Comparison of ENCODE assay signal across 8 mouse cellular contexts in the genomic region with DNA sequence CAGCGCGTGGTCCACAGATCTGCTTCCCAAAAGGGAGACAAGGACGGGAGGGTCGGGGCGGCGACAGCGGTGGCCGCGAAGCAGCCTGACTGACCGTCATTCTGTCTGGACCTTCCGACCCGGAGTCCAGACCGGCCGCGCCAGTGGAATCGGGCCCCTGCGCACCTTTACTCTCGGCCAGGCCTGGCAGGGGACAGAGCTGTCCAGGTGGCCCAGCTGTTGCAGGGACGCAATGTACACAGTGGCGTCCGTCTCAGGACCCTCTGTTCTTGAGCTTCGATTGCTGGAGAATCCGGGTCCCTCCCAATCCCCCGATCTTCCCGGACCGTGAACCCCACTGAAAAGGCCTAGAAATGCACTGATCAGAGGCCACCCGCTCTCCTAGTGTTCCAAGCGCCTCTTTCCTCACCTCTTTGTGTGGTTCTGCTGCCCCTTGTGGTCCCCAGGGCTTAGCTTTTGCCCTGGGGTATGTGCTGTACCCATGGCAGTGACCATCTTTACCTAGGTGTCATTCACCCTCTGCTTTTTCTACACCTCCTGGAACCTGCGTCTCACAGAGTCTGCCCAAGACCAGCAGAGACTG. TPM values are rescaled to one million over a fixed set of nuclear protein-coding genes. Genes with fewer than 3 reads are reported as not detected.
DNase-seq lines count a peak whose midpoint lies in the region; ATAC-seq and TF ChIP-seq lines count a peak whose summit lies in the region.

No protein-coding gene starts in this region.

- H3K4me2 ChIP-seq in forebrain, embryonic 15.5 days (replicated peaks): peak overlapping the region; percentile 69
- H3K4me2 ChIP-seq in liver, embryonic 11.5 days: peak overlapping the region; percentile 93
- peak overlapping the region; percentile 81 for H3K4me2 ChIP-seq in stomach, embryonic 16.5 days (ENCODE audit: low read depth, low read length)

- peak overlapping the region; percentile 61 for H3K27ac ChIP-seq in gastrocnemius, adult 2 months
- H3K27ac ChIP-seq in ES-Bruce4 (ENCODE audit: insufficient read depth, low read length): no peak overlapping the region
- no peak overlapping the region for H3K27ac ChIP-seq in forebrain, embryonic 15.5 days (replicated peaks)
- H3K27ac ChIP-seq in liver, embryonic 11.5 days (ENCODE audit: low read depth, low read length): peak overlapping the region; percentile 30; the same call in 1 of the 2 replicates
- H3K27ac ChIP-seq in stomach, embryonic 16.5 days (ENCODE audit: low read length): no peak overlapping the region

- ATAC-seq in forebrain, embryonic 15.5 days (replicated peaks): peak; percentile 19; the same call in 1 of the 2 replicates
- ATAC-seq in liver, embryonic 11.5 days (replicated peaks; ENCODE audit: low FRiP score): peak; percentile 28; the same call in 1 of the 2 replicates
- no peak; the same call in 1 of the 2 replicates for ATAC-seq in stomach, embryonic 16.5 days (ENCODE audit: insufficient read depth, low FRiP score)

- 4% methylated on average over 29 of the region's 29 CpGs for WGBS in forebrain, embryonic 15.5 days
- WGBS in liver, embryonic 11.5 days: 6% methylated on average over 29 of the region's 29 CpGs
- WGBS in stomach, embryonic 16.5 days: 9% methylated on average over 28 of the region's 29 CpGs

- intact Hi-C loops in gastrocnemius, adult 2 months (cut with DNase I): no loop called here

- H3K9me3 ChIP-seq in ES-Bruce4 (replicated peaks; ENCODE audit: control insufficient read depth, insufficient read depth, low read length, poor library complexity, severe bottlenecking): no peaks in the 10 kb centered on the region
- H3K9me3 ChIP-seq in forebrain, embryonic 15.5 days: no peaks in the 10 kb centered on the region
- no peaks in the 10 kb centered on the region for H3K9me3 ChIP-seq in liver, embryonic 11.5 days (ENCODE audit: control insufficient read depth, low read length)
- H3K9me3 ChIP-seq in stomach, embryonic 16.5 days (replicated peaks; ENCODE audit: control insufficient read depth, low read length): no peaks in the 10 kb centered on the region

- H3K4me1 ChIP-seq in ES-Bruce4 (ENCODE audit: control insufficient read depth, insufficient read depth, low read length): no peaks in the 10 kb centered on the region
- peaks cover 12% of the 10 kb centered on the region for H3K4me1 ChIP-seq in forebrain, embryonic 15.5 days
- H3K4me1 ChIP-seq in liver, embryonic 11.5 days (replicated peaks; ENCODE audit: control insufficient read depth, insufficient read depth, low read length): peaks cover 3% of the 10 kb centered on the region; the same call in 1 of the 2 replicates
- 0 out of 2 replicates have a peak, but pooled peaks cover 3% of the 10 kb centered on the region for H3K4me1 ChIP-seq in stomach, embryonic 16.5 days (ENCODE audit: control insufficient read depth, insufficient read depth, low read length)

- H3K4me3 ChIP-seq in gastrocnemius, adult 2 months: peak overlapping the region; percentile 71
- H3K4me3 ChIP-seq in ES-Bruce4 (ENCODE audit: low read depth, low read length): peak overlapping the region; percentile 66
- H3K4me3 ChIP-seq in forebrain, embryonic 15.5 days: peak overlapping the region; percentile 43
- H3K4me3 ChIP-seq in liver, embryonic 11.5 days (ENCODE audit: low read depth, low read length): peak overlapping the region; percentile 61
- peak overlapping the region; percentile 57 for H3K4me3 ChIP-seq in stomach, embryonic 16.5 days (replicated peaks; ENCODE audit: low read length)

- no peaks in the 10 kb centered on the region for H3K36me3 ChIP-seq in ES-Bruce4 (ENCODE audit: control insufficient read depth, insufficient read depth, low read length, poor library complexity, severe bottlenecking)
- no peaks in the 10 kb centered on the region for H3K36me3 ChIP-seq in forebrain, embryonic 15.5 days
- no peaks in the 10 kb centered on the region for H3K36me3 ChIP-seq in liver, embryonic 11.5 days (ENCODE audit: control insufficient read depth, insufficient read depth, low read length)
- H3K36me3 ChIP-seq in stomach, embryonic 16.5 days (ENCODE audit: control insufficient read depth, insufficient read depth, low read length): no peaks in the 10 kb centered on the region

- no peak for TF ChIP-seq POLR2A in ES-Bruce4 (IDR thresholded peaks at IDR 0.05; ENCODE audit: insufficient read depth, low read length)

- TF ChIP-seq EP300 in ES-Bruce4 (IDR thresholded peaks at IDR 0.05; ENCODE audit: insufficient read depth, low read depth, low read length): no peak

- peak; percentile 25; the same call in 1 of the 2 replicates for TF ChIP-seq CTCF in gastrocnemius, adult 2 months (IDR thresholded peaks at IDR 0.05)
- TF ChIP-seq CTCF in ES-Bruce4 (IDR thresholded peaks at IDR 0.05; ENCODE audit: low read depth, low read length): peak; percentile 0

- H3K27me3 ChIP-seq in ES-Bruce4 (ENCODE audit: control insufficient read depth, insufficient read depth, low read length, poor library complexity, severe bottlenecking): no peaks in the 10 kb centered on the region; the same call in 1 of the 2 replicates
- H3K27me3 ChIP-seq in forebrain, embryonic 15.5 days: peaks cover 40% of the 10 kb centered on the region
- peaks cover 28% of the 10 kb centered on the region for H3K27me3 ChIP-seq in liver, embryonic 11.5 days (replicated peaks; ENCODE audit: control insufficient read depth, insufficient read depth, low read length)
- H3K27me3 ChIP-seq in stomach, embryonic 16.5 days (ENCODE audit: control insufficient read depth, insufficient read depth, low read length): peaks cover 12% of the 10 kb centered on the region

- no peak for DNase-seq in gastrocnemius, adult 2 months
- no peak for DNase-seq in gastrocnemius, postnatal 10 days
- DNase-seq in liver, embryonic 11.5 days (ENCODE audit: low spot score): no peak
- DNase-seq in T-cell, adult 2 months (ENCODE audit: low spot score): no peak
- no peak for DNase-seq in cerebellum, adult 8-10 months

- peak overlapping the region; percentile 41 for H3K9ac ChIP-seq in ES-Bruce4 (ENCODE audit: low read depth, poor library complexity, severe bottlenecking)
- peak overlapping the region; percentile 39 for H3K9ac ChIP-seq in forebrain, embryonic 15.5 days (replicated peaks)
- peak overlapping the region; percentile 63 for H3K9ac ChIP-seq in liver, embryonic 11.5 days (ENCODE audit: low read depth, low read length)
- H3K9ac ChIP-seq in stomach, embryonic 16.5 days (ENCODE audit: low read length): peak overlapping the region; percentile 69

RNA-seq across cellular contexts. Expression of a gene that starts 0.5 kb away (rescaled TPM):
- under 1 TPM; 0.36 to 0.54 TPM for total RNA-seq in gastrocnemius, adult 2 months (2021)
- under 1 TPM; 0.45 to 0.54 TPM for total RNA-seq in gastrocnemius, postnatal 10 days (2021)
- 0.39 and 0.52 TPM in 2 replicates for polyA plus RNA-seq in ES-Bruce4 (2011; ENCODE audit: insufficient read depth, insufficient read length, low read depth, missing spikeins)
- 1.6 and 2.3 TPM in 2 replicates for polyA plus RNA-seq in forebrain, embryonic 15.5 days (2015; fragmentation: Nextera tagmentation; extraction: Ambion mirVana)
- 2.6 and 2.7 TPM in 2 replicates for polyA plus RNA-seq in liver, embryonic 11.5 days (2014; fragmentation: Nextera tagmentation; extraction: Ambion mirVana)
- polyA plus RNA-seq in stomach, embryonic 16.5 days (2015; fragmentation: Nextera tagmentation; extraction: Ambion mirVana): 1.8 TPM in 2 replicates

RNA-seq across cellular contexts. Expression of a gene that starts 0.6 kb away (rescaled TPM):
- not detected for total RNA-seq in gastrocnemius, adult 2 months (2021)
- total RNA-seq in gastrocnemius, postnatal 10 days (2021): not detected
- not detected in 2 replicates for polyA plus RNA-seq in ES-Bruce4 (2011; ENCODE audit: insufficient read depth, insufficient read length, low read depth, missing spikeins)
- 0.08 TPM in 1 of 2 replicates, not detected in the other for polyA plus RNA-seq in forebrain, embryonic 15.5 days (2015; fragmentation: Nextera tagmentation; extraction: Ambion mirVana)
- polyA plus RNA-seq in liver, embryonic 11.5 days (2014; fragmentation: Nextera tagmentation; extraction: Ambion mirVana): 0.10 TPM in 1 of 2 replicates, not detected in the other
- 0.10 TPM in 2 replicates for polyA plus RNA-seq in stomach, embryonic 16.5 days (2015; fragmentation: Nextera tagmentation; extraction: Ambion mirVana)

RNA-seq across cellular contexts. Expression of a gene that starts 12.8 kb away (rescaled TPM):
- total RNA-seq in gastrocnemius, adult 2 months (2021): not detected
- not detected for total RNA-seq in gastrocnemius, postnatal 10 days (2021)
- polyA plus RNA-seq in ES-Bruce4 (2011; ENCODE audit: insufficient read depth, insufficient read length, low read depth, missing spikeins): not detected in 2 replicates
- not detected in 2 replicates for polyA plus RNA-seq in forebrain, embryonic 15.5 days (2015; fragmentation: Nextera tagmentation; extraction: Ambion mirVana)
- not detected in 2 replicates for polyA plus RNA-seq in liver, embryonic 11.5 days (2014; fragmentation: Nextera tagmentation; extraction: Ambion mirVana)
- polyA plus RNA-seq in stomach, embryonic 16.5 days (2015; fragmentation: Nextera tagmentation; extraction: Ambion mirVana): not detected in 2 replicates

RNA-seq across cellular contexts. Expression of a gene that starts 22.5 kb away (rescaled TPM):
- total RNA-seq in gastrocnemius, adult 2 months (2021): not detected
- total RNA-seq in gastrocnemius, postnatal 10 days (2021): not detected
- not detected in 2 replicates for polyA plus RNA-seq in ES-Bruce4 (2011; ENCODE audit: insufficient read depth, insufficient read length, low read depth, missing spikeins)
- polyA plus RNA-seq in forebrain, embryonic 15.5 days (2015; fragmentation: Nextera tagmentation; extraction: Ambion mirVana): 0.50 TPM in 1 of 2 replicates, not detected in the other
- polyA plus RNA-seq in liver, embryonic 11.5 days (2014; fragmentation: Nextera tagmentation; extraction: Ambion mirVana): not detected in 2 replicates
- not detected in 2 replicates for polyA plus RNA-seq in stomach, embryonic 16.5 days (2015; fragmentation: Nextera tagmentation; extraction: Ambion mirVana)

RNA-seq across cellular contexts. Expression of a gene that starts 22.6 kb away (rescaled TPM):
- total RNA-seq in gastrocnemius, adult 2 months (2021): under 1 TPM; 0.06 to 0.15 TPM
- under 1 TPM; 0.23 to 0.27 TPM for total RNA-seq in gastrocnemius, postnatal 10 days (2021)
- polyA plus RNA-seq in ES-Bruce4 (2011; ENCODE audit: insufficient read depth, insufficient read length, low read depth, missing spikeins): not detected in 2 replicates
- 1.8 and 1.9 TPM in 2 replicates for polyA plus RNA-seq in forebrain, embryonic 15.5 days (2015; fragmentation: Nextera tagmentation; extraction: Ambion mirVana)
- polyA plus RNA-seq in liver, embryonic 11.5 days (2014; fragmentation: Nextera tagmentation; extraction: Ambion mirVana): 1.1 and 1.5 TPM in 2 replicates
- polyA plus RNA-seq in stomach, embryonic 16.5 days (2015; fragmentation: Nextera tagmentation; extraction: Ambion mirVana): 0.46 and 0.58 TPM in 2 replicates

Comparison
In these comparisons a context has a peak if more than half of its experiments do, and no peak if none do; other contexts are left out.
1. H3K27ac ChIP-seq: peak in gastrocnemius, adult 2 months (single experiment) and liver, embryonic 11.5 days (single experiment); none in ES-Bruce4 (single experiment), forebrain, embryonic 15.5 days (single experiment) and stomach, embryonic 16.5 days (single experiment).
2. Peak in every context shown above with its lines, with median percentiles within 50 percentile points of each other: H3K4me3 ChIP-seq, H3K9ac ChIP-seq and H3K4me2 ChIP-seq.